Mouse (Mus musculus) brain, adult 2 months (tissue): ENCODE measurements around the gene Col25a1.
A peak's percentile ranks its signal among the peaks of the same experiment; 100 is the strongest.

Source experiments
- DNase-seq: peaks from one replicate; pipeline ENCODE4 v3.0.0; 2011; ENCODE audit warnings: low read depth, low spot score

The Col25a1 gene

GRCm38 (mm10) chr3:130131201-130131600 is at the start of gene Col25a1:
TSS of gene Col25a1 (plus strand) at chr3:130131501.
- no peak for DNase-seq

- no peak for DNase-seq
Observed at GRCm38 (mm10) chr3:130083312-130083711, 48.0 kb upstream of the Col25a1 start.

DNA sequence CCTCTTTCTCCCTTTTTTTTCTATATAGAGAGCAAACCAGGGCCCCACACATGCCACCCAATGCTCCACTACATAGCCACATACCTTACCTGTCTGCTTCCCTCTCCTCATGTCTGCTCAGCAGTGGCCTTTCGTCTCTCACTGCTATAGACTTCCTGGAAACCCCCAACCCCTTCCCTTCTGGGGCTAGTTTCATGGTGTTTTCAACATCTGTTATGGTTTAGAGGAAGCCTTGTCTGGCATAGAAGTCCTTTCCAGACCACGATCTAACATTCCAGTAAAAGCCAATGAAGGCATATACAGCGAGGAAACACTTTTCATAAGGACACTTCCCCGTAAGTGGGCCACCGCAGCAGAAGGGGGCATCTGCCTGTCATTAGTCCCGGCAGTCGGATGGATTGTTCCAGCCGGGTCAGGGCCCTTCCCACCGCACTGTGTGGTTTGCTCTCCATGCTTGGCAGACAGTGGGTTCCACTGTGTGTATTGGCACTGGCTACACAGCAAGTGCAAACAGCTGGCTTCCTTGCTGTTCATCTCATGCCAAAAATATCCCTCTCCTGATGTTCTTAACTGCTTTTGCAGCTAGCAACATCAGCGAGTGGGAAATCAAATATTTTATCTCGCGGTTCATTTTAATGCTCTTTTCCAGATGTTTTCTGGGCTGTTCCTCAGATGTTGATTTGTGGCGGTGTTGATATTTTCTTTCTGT is 44.8 kb upstream of the Col25a1 start:
- DNase-seq: peak; percentile 23

- DNase-seq: no peak
Observed at GRCm38 (mm10) chr3:130087466-130087865, 43.8 kb upstream of the Col25a1 start.

DNA sequence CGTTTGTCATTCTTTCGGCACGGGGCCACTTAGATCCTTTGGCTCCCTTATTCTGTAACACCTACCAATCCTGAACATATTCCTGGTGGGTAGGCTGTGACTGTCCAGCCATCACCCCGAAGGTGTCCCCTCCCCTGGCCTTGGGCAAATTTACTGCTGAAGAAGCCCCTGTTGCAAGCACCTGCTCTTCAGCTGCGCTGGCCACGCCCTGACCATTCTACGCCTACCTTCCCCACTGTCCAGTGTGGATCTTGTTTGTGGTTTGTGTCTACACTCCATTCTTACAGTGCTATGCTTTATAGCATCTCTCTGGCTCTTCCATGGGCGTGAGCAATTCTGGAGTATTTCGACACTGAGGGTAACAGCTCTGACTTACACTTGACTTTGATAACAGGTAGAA is 42.6 kb upstream of the Col25a1 start:
- DNase-seq: no peak

DNA sequence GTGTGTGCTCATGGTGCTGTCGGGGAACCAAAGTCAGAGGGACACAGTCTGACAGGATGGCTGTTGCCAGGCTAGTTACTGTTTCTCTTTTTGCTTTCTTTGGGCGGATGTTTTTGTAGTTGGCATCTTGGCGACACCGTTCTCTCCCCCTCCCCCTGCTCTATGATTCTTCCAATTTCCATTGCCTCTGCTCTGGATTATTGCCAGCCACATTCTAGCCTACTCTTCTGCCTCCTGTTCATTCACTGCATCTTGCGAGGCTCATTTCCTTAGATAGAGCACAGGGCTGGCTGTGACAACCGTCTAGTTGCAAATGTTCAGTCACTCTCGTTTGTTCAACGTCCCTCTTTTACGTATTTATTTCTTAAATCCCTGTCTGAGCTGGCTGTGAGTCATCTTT is 40.8 kb upstream of the Col25a1 start:
- peak; percentile 27 for DNase-seq

DNA sequence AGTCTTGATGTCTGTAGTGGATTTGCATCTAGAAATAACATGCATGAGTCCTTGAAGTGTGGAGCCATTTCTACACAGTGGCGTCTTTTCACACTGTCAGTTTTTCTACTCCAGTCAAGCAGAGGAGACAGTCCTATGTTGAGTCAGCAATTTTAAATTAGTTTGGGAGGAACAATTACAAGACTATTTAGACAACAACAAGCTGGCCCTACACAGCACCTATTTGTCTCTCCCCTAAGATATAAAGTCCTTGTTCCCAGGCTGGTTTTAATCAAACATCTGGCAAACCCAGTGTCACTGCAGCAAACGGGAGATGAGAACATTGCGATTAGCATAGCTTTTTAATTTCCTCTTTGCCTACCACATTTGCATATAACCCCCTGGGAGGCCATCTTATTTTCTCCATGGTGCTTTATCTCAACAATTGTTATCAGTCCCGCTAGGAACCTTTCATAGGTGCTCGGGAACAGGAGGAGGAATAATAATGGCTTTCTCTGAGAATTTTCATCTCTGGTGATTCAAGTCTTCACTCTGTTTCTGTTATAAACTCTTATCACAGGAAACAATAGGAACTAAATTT is 37.1 kb upstream of the Col25a1 start:
- no peak for DNase-seq

DNA sequence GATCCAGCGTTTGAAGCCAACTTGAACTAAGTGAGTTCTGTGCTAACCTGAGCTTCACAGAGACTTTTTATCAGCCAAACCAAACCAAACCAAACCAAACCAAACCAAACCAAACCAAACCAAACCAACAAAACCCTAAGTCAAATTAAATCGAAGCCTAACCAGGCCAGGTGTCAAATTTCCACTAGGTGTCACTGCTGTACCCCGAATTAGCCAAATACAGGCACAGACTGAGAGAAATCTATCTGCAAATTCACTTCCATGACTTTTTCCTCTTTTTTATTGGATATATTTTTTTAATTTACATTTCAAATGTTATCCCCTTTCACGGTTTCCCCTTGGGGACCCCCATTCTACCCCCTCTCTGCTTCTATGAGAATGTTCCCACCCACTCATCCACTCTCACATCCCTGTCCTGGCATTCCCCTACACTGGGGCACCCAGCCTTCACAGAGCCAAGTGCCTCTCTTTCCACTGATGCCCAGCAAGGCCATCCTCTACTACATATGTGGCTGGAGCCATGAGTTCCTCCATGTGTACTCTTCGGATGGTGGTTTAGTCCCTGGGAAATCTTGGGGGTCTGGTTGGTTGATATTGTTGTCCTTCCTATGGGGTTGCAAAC is 36.0 kb upstream of the Col25a1 start:
- DNase-seq: peak; percentile 75

GRCm38 (mm10) chr3:130103486-130103885 is 27.8 kb upstream of the Col25a1 start:
- DNase-seq: no peak

DNA sequence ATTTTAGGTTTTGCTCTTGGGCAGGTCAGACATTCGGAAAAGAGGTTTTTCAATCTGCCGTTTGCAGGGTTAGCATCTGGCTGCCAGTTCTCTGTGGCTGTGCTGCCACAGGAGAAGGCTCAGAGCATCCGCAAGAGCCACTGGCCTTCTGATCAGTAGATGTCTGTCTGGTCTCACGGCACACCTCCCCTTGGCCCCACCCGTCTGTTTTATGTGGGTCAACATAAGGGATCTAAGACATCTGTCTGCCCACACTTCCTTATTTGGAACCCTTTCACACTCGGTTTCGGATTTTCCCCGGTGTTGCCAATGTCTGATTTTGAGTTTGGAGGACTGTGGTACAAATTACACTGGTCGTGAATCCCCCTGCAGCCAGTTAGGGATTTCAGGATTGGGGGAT is 26.8 kb upstream of the Col25a1 start:
- DNase-seq: peak; percentile 20

DNA sequence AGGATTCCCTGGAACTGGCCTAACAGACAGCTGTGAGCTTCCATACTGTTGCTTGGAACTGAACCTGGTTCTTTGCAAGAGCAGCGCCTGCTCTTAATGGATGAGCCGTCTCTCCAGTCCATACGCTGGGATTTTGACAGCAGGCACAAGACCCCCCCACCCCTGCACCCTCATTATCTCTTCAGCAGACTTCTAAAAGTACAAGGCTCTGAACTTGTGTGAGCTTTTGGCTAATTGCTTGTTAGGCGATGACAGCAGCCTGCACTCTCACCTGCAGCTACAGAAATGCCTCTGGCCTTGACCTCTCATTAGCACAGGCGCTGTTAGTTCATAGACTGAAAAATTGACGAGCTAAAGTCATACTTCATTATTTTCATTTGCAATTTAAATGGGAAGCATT is 14.4 kb upstream of the Col25a1 start:
- DNase-seq: no peak

GRCm38 (mm10) chr3:130127840-130128239 is 3.5 kb upstream of the Col25a1 start:
- DNase-seq: no peak

GRCm38 (mm10) chr3:130128564-130128963 is 2.7 kb upstream of the Col25a1 start:
- peak; percentile 79 for DNase-seq

GRCm38 (mm10) chr3:130129635-130130206 is 1.6 kb upstream of the Col25a1 start:
- DNase-seq: peak; percentile 17

DNA sequence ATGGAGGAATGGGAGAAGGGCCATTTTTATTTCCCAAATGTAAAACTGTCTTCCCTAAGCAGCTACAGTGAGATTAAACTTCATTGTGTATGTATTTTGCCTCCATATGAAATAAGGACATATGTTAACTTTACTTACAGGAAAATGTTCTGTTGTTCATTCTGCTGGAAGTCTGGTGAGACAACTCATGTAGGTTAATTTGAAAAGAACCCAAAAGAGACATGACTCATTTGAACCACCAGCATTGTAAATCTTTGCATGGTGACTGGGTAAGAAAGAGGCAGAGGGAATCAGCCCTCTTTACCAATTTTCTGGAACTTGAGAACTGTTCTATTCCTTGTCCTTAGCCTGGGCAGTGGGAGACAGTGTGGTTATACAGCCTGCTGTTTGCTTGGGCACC is 5.9 kb downstream of the Col25a1 start:
- DNase-seq: peak; percentile 55

DNA sequence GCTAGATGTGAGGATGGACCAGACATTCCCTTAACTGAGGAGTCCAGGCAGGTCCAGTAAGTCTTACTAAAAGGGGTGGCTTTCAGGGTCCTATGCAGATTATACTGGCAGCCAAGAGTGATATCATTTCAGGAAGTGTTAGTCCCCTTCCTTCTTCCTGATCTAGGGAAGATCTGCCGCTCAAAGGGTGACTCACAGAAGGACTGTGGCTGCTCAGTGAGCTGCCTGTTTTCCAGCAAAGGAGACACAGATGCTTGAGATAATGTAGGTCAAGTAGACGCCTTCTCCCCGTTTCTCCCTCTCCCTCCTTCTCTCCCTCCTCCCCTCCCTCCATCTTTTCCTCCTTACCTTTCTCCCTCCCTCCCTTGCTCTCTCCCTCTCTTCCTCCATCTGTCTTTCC is 6.3 kb downstream of the Col25a1 start:
- peak; percentile 61 for DNase-seq

DNA sequence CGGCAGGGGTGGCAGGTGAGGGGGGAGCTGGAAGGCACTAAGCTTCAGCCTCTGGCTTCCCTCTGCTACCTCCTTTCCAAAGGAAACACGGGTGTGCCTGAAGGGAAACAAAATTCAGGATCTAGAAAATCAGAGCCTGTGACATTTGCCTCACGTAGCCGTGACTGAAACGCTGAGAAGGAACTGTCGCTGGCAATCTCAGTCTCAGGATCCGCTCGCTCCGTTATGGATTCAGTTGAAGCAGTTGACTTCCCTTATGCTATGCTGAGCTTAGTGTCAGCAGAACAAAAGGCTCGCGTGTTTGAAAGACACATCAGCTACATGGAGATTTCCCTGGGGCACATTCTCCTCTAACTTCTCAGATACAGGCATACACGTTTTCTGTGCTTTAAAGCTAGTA is 14.6 kb downstream of the Col25a1 start:
- no peak for DNase-seq

DNA sequence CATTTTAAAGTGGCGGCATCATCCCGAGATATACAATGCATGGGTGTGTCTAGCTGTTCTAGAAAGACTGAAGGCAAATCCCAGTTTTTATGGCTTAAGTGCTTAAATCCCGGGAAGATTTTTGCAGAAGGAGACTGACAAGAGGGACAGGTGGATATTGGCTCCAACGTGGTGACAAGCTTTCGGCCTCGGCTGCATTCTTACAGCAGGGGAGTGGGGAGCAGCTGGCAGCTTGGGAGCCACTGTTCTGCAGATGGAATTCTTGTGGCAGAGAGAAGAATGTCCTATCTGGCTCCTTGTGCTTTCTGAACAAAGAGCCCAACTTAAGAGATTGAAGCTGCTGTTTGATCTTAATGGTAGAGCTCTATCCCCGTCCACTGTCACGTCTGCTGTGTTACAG is 16.5 kb downstream of the Col25a1 start:
- no peak for DNase-seq

- DNase-seq: no peak
Observed at GRCm38 (mm10) chr3:130149180-130149579, 17.9 kb downstream of the Col25a1 start.

DNA sequence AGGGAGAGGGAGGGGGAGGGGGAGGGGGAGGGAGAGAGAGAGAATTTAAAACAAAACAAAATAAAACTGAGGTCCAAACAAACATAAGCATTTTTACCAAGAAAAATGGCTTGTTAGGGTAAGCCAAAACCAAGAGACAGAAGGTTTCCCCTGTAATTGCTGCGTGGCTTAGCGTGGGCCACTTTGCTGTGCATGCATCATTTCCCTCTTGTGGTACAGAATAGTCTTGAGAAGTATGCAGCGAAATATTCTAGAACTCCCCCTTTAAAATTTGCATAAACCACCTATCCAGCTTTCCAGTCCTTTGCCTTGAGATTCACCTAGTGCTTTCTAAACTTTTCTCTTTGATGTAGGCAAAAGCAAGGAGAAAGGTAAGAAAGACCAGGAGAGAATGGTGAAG is 21.8 kb downstream of the Col25a1 start:
- peak; percentile 23 for DNase-seq

GRCm38 (mm10) chr3:130157551-130157950 is 26.2 kb downstream of the Col25a1 start:
- DNase-seq: no peak

- DNase-seq: no peak
Observed at GRCm38 (mm10) chr3:130159906-130160305, 28.6 kb downstream of the Col25a1 start.

GRCm38 (mm10) chr3:130160902-130161301 is 29.6 kb downstream of the Col25a1 start:
- no peak for DNase-seq
